Mouse (Mus musculus) G1E-ER4 (cell line): Measurements from ENCODE around the gene Ssrp1. TPM values are rescaled to one million over a fixed set of nuclear protein-coding genes. Genes with fewer than 3 reads are reported as not detected.

Experiments
- GATA1 ChIP-seq: IDR thresholded peaks from one replicate; pipeline ENCODE4 v1.8.0; 2012; ENCODE audit warnings: low read length, inconsistent platforms
- polyA plus RNA-seq: library from polyadenylated mRNA; stranded (reverse); fragments of >175 nt; gene quantifications from 2 replicates; pipeline ENCODE4 v1.2.3, GENCODE M21; 2012

Ssrp1 gene
- polyA plus RNA-seq, 1 experiment, result 58.3 TPM

DNA sequence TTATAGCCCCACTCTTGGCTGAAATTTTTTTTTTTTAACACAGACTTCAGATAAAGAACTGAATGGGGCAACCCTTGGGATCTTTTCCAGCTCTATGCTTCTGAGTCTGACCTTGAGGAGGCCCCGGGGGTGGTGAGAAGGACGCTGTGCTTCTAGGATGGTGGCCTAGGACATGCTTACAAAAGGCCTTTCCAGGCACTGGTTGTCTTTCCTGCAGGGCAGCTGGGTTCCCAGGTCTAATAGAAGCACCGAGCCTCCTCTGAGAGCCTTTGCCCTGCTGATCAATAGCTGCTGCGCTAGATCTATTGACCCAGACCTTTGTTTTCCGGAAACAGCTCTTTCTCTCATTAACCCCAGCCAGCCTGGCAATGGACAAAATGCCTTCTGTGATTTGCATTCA lies 58.9 kb downstream of the Ssrp1 start:
- TF ChIP-seq GATA1, result no peak

Other genes with a start within 250 kb of the Ssrp1 start
- 1.5 and 5.3 TPM in 2 replicates for gene Ube2l6, start 238.4 kb upstream of the Ssrp1 start, polyA plus RNA-seq
- gene Smtnl1, start 214.6 kb upstream of the Ssrp1 start, polyA plus RNA-seq, result not detected in 2 replicates
- gene Timm10, start 210.2 kb upstream of the Ssrp1 start, polyA plus RNA-seq, result 13.4 and 17.2 TPM in 2 replicates
- gene Slc43a1, start 198.4 kb upstream of the Ssrp1 start, polyA plus RNA-seq, result not detected in 2 replicates
- not detected in 2 replicates for gene Rtn4rl2, start 150.5 kb upstream of the Ssrp1 start, polyA plus RNA-seq
- 16.5 and 23.1 TPM in 2 replicates for gene Slc43a3, start 100.7 kb upstream of the Ssrp1 start, polyA plus RNA-seq
- not detected in 2 replicates for gene Prg2, start 56.8 kb upstream of the Ssrp1 start, polyA plus RNA-seq
- gene Prg3, start 49.0 kb upstream of the Ssrp1 start, polyA plus RNA-seq, result not detected in 2 replicates
- 0.04 TPM in 1 of 2 replicates, not detected in the other for gene P2rx3, start 228 bp downstream of the Ssrp1 start, polyA plus RNA-seq
- 2.5 and 3.7 TPM in 2 replicates for gene Tnks1bp1, start 10.8 kb downstream of the Ssrp1 start, polyA plus RNA-seq
- not detected in 2 replicates for gene Aplnr, start 99.0 kb downstream of the Ssrp1 start, polyA plus RNA-seq
- not detected in 2 replicates for gene Lrrc55, start 160.0 kb downstream of the Ssrp1 start, polyA plus RNA-seq